Mouse (Mus musculus) myocyte (in vitro differentiated cells): Measurements from ENCODE around the gene Pcp2. TPM values are rescaled to one million over a fixed set of nuclear protein-coding genes. Genes with fewer than 3 reads are reported as not detected.

Source experiments
- H3K27me3 ChIP-seq: one replicate; pipeline ENCODE4 v1.6.1; 2011; ENCODE audit not compliant: control insufficient read depth, insufficient read depth, insufficient read length
- H3K36me3 ChIP-seq: one replicate; pipeline ENCODE4 v1.6.1; 2011; ENCODE audit not compliant: control insufficient read depth, insufficient read depth
- H3K4me2 ChIP-seq: one replicate; pipeline ENCODE4 v1.6.1; 2011; ENCODE audit warnings: low read depth, control low read depth
- H3K4me3 ChIP-seq: one replicate; pipeline ENCODE4 v1.5.1; 2011; ENCODE audit warnings: mild to moderate bottlenecking, control low read depth, moderate library complexity
- H3K79me2 ChIP-seq: one replicate; pipeline ENCODE4 v1.6.1; 2011; ENCODE audit not compliant: control insufficient read depth, insufficient read depth
- H3ac ChIP-seq: one replicate; pipeline ENCODE4 v1.6.1; 2011; ENCODE audit not compliant: control insufficient read depth, insufficient read length
- CEBPB ChIP-seq: IDR thresholded peaks from 2 replicates; pipeline ENCODE4 v1.6.1; 2011; ENCODE audit warnings: mild to moderate bottlenecking, moderate library complexity; ENCODE audit not compliant: poor library complexity, insufficient read depth, severe bottlenecking
- E2F4 ChIP-seq: IDR thresholded peaks from one replicate; pipeline ENCODE4 v1.6.1; 2011; ENCODE audit warnings: mild to moderate bottlenecking, control low read depth, moderate library complexity; ENCODE audit not compliant: insufficient read depth
- MAX ChIP-seq: IDR thresholded peaks from one replicate; pipeline ENCODE4 v1.6.1; 2011; ENCODE audit warnings: low read depth, mild to moderate bottlenecking, control low read depth
- MYOD1 ChIP-seq, 3 experiments: IDR thresholded peaks; one replicate each; pipeline ENCODE4 v1.6.1; 2011; ENCODE audit warnings: control low read depth in 2 of 3, low read depth in 2 of 3, mild to moderate bottlenecking in 2 of 3, moderate library complexity in 1 of 3; ENCODE audit not compliant: insufficient read length in 2 of 3, control insufficient read depth in 1 of 3
- MYOG ChIP-seq, 3 experiments: IDR thresholded peaks; one replicate each; pipeline ENCODE4 v1.6.1; 2011; ENCODE audit warnings: control low read depth in 2 of 3, low read depth in 2 of 3, mild to moderate bottlenecking in 2 of 3; ENCODE audit not compliant: insufficient read length in 2 of 3, control insufficient read depth in 1 of 3, insufficient read depth in 1 of 3
- POLR2A ChIP-seq: IDR thresholded peaks from one replicate; pipeline ENCODE4 v1.6.1; 2011; ENCODE audit warnings: low read depth, mild to moderate bottlenecking, control low read depth, moderate library complexity; ENCODE audit not compliant: insufficient read length
- POLR2AphosphoS2 ChIP-seq: IDR thresholded peaks from one replicate; pipeline ENCODE4 v1.6.1; 2011; ENCODE audit warnings: low read depth, control low read depth; ENCODE audit not compliant: insufficient read length
- REST ChIP-seq: IDR thresholded peaks from one replicate; pipeline ENCODE4 v1.6.1; 2011; ENCODE audit warnings: mild to moderate bottlenecking, control low read depth, moderate library complexity; ENCODE audit not compliant: insufficient read depth, insufficient read length
- SRF ChIP-seq: IDR thresholded peaks from one replicate; pipeline ENCODE4 v1.6.1; 2011; ENCODE audit warnings: low read depth; ENCODE audit not compliant: control insufficient read depth, insufficient read length
- TCF12 ChIP-seq: IDR thresholded peaks from one replicate; pipeline ENCODE4 v1.6.1; 2011; ENCODE audit warnings: mild to moderate bottlenecking, control low read depth; ENCODE audit not compliant: poor library complexity, insufficient read depth, severe bottlenecking
- TCF3 ChIP-seq: IDR thresholded peaks from one replicate; pipeline ENCODE4 v1.6.1; 2011; ENCODE audit warnings: low read depth, control low read depth; ENCODE audit not compliant: insufficient read length
- USF1 ChIP-seq: IDR thresholded peaks from one replicate; pipeline ENCODE4 v1.6.1; 2011; ENCODE audit warnings: low read depth, mild to moderate bottlenecking, control low read depth, moderate library complexity
- polyA plus RNA-seq: library from polyadenylated mRNA; unstranded; fragments of >200 nt; fragmentation: generic; extraction: Trizol; gene quantifications from one replicate; pipeline ENCODE4 v1.2.1, GENCODE M21; 2012; ENCODE audit warnings: missing spikeins

The Pcp2 gene
- polyA plus RNA-seq, 1 experiment, result 0.62 TPM

DNA sequence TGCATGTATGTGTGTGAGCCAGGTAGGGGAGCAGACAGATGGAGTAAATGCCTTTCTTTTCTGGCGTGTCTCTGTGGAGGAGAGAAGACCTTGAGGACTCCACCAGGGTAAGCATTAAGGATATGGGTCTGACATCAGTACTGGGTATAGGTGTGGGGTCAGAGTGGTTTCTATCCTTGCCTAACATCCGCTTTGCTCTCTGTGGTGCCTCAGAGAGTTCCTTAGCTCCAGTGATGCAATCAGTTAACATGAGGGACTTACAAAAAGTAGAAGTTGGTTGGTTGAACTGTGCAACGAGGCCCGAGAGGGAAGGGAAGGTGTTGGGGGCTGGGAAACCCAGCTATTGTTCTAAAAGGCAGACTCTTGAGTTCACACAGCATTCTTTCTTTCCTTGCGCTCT is 39.1 kb upstream of the Pcp2 start:
- Histone ChIP-seq H3ac (no peak overlapping the region), H3K36me3 (no peaks in the 10 kb centered on the region), H3K27me3 (peaks cover 20% of the 10 kb centered on the region), H3K4me2 (no peak overlapping the region), H3K4me3 (no peak overlapping the region), H3K79me2 (no peaks in the 10 kb centered on the region)
- TF ChIP-seq SRF, result no peak
- no peak for TF ChIP-seq REST
- no peak for TF ChIP-seq TCF3
- TF ChIP-seq CEBPB, result no peak
- no peak for TF ChIP-seq E2F4
- no peak for TF ChIP-seq TCF12
- TF ChIP-seq POLR2A, result no peak
- no peak for TF ChIP-seq MYOD1 (IDR thresholded peaks at IDR 0.05; ENCODE audit: control insufficient read depth in 1 of 3, insufficient read length in 2 of 3, low read depth in 2 of 3)

DNA sequence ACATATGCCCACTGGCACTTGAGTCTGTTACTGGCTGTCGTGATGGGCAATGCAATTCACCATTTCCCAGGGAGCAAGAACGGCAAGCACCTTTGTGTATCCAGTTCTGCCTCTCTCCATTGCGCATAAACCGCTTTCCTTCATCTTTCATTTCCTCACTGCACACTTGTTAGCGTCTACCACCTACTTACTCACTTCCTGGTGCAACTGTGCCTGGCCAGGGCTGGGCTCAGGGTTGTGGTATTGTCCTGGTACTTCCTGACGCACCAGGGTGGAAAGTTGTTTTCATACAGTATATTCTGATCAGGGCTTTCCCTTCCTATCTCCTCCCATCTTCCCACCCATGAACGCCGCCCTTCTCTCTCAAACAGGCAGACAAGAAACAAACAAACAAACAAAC is 35.5 kb upstream of the Pcp2 start:
- TF ChIP-seq SRF (no peak), TCF12 (no peak), E2F4 (no peak), MYOD1 (IDR thresholded peaks at IDR 0.05; ENCODE audit: control insufficient read depth in 1 of 3, insufficient read length in 2 of 3, low read depth in 2 of 3) (no peak), POLR2A (no peak), USF1 (no peak), CEBPB (no peak), TCF3 (no peak), MYOG (IDR thresholded peaks at IDR 0.05; ENCODE audit: control insufficient read depth in 1 of 3, insufficient read depth in 1 of 3, insufficient read length in 2 of 3, low read depth in 2 of 3) (no peak), POLR2AphosphoS2 (no peak), MAX (no peak), REST (no peak)
- Histone ChIP-seq H3K36me3 (no peaks in the 10 kb centered on the region), H3K4me2 (no peak overlapping the region), H3K4me3 (no peak overlapping the region), H3K79me2 (no peaks in the 10 kb centered on the region), H3K27me3 (peaks cover 17% of the 10 kb centered on the region), H3ac (no peak overlapping the region)

DNA sequence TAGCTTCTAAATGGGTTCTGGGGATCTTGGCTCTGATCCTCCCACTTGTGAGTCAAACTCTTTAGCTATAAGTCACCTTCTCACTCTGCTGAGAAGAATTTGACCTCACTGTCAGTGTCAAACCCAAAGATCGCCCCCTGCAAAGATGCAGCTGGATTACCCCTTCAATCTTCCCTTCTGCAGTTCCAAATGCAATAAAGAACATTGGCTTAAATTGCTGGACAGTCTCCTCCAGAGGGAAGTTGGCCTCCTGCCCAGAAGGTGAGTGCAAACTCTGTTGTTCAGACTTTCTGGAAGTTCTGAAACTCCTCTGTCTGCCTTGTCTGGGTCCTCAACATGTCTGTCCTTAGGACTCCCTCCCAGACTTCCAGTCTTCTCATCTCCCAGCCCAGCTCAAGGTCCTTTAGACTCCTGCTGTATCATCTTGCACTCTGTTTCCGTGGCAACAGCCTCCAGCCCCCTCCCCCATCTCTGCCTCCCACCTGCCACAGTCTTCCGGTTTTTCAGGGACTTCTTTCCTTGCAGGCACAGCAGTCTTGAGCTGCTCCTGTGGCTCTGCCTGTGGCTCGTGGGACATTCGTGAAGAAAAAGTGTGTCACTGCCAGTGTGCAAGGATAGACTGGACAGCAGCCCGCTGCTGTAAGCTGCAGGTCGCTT is 31.5 kb upstream of the Pcp2 start:
- H3K4me3 ChIP-seq, result no peak overlapping the region
- no peaks in the 10 kb centered on the region for H3K79me2 ChIP-seq
- no peak overlapping the region for H3K4me2 ChIP-seq
- H3K36me3 ChIP-seq, result no peaks in the 10 kb centered on the region
- H3ac ChIP-seq, result no peak overlapping the region
- no peak for TF ChIP-seq USF1
- TF ChIP-seq MYOD1 (IDR thresholded peaks at IDR 0.05; ENCODE audit: control insufficient read depth in 1 of 3, insufficient read length in 2 of 3, low read depth in 2 of 3), result no peak
- no peak for TF ChIP-seq REST
- no peak for TF ChIP-seq MAX
- no peak for TF ChIP-seq MYOG (IDR thresholded peaks at IDR 0.05; ENCODE audit: control insufficient read depth in 1 of 3, insufficient read depth in 1 of 3, insufficient read length in 2 of 3, low read depth in 2 of 3)
- no peak for TF ChIP-seq POLR2AphosphoS2
- no peak for TF ChIP-seq E2F4
- TF ChIP-seq POLR2A, result no peak
- no peak for TF ChIP-seq SRF
- TF ChIP-seq TCF3, result no peak
- no peak for TF ChIP-seq CEBPB
- no peak for TF ChIP-seq TCF12
- H3K27me3 ChIP-seq, result peaks cover 12% of the 10 kb centered on the region

DNA sequence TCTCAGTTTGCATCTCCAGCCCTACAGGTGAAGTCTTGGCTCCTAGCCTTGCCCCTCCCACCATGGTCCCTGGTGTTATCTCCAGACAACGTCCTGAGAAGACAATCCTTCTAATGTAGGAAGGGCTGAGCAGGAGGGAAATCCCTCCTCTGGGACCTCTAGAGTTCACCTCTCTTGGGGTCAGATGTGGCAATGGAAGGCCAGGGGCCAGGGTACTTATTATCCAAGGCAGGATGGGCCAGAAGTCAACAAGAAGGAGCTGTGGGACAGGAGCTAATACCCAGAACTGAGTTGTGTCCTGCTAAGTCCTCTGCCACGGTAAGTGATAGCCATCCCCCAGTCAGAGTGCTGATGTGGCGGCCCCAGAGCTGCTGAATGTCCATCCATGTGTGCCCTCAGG is 30.2 kb upstream of the Pcp2 start, which contains the start of gene Retn:
Retn (plus strand) TSS at position 245 of the 400 bp plus-strand sequence.
- TF ChIP-seq CEBPB (no peak), TCF12 (no peak), POLR2AphosphoS2 (no peak), SRF (no peak), MAX (no peak), MYOG (IDR thresholded peaks at IDR 0.05; ENCODE audit: control insufficient read depth in 1 of 3, insufficient read depth in 1 of 3, insufficient read length in 2 of 3, low read depth in 2 of 3) (no peak), POLR2A (no peak), E2F4 (no peak), MYOD1 (IDR thresholded peaks at IDR 0.05; ENCODE audit: control insufficient read depth in 1 of 3, insufficient read length in 2 of 3, low read depth in 2 of 3) (no peak), TCF3 (no peak)
- Histone ChIP-seq H3ac (no peak within 1 kb of the TSS), H3K27me3 (peaks cover 12% of the 10 kb centered on the region), H3K36me3 (no peaks in the 10 kb centered on the region), H3K4me3 (no peak within 1 kb of the TSS), H3K4me2 (no peak within 1 kb of the TSS), H3K79me2 (no peaks in the 10 kb centered on the region)
